Mouse (Mus musculus) mouse embryonic stem cell (cell line): ENCODE data around the gene Ckap5.

Source experiments
- in situ Hi-C, 2 experiments: fragments of 300-500 bp; cut with MboI; formaldehyde crosslinking; loops; 1 replicate in 1 of 2; 3 replicates in 1 of 2; pipeline ENCODE4 v1.14.3; 2019 to 2020; ENCODE audit warnings: low sequenced_read_pairs in 2 of 2, low pct_unique_long_range_greater_than_20kb in 1 of 2, mixed read lengths in 1 of 2; ENCODE audit not compliant: unreplicated experiment in 1 of 2

Gene Ckap5

DNA sequence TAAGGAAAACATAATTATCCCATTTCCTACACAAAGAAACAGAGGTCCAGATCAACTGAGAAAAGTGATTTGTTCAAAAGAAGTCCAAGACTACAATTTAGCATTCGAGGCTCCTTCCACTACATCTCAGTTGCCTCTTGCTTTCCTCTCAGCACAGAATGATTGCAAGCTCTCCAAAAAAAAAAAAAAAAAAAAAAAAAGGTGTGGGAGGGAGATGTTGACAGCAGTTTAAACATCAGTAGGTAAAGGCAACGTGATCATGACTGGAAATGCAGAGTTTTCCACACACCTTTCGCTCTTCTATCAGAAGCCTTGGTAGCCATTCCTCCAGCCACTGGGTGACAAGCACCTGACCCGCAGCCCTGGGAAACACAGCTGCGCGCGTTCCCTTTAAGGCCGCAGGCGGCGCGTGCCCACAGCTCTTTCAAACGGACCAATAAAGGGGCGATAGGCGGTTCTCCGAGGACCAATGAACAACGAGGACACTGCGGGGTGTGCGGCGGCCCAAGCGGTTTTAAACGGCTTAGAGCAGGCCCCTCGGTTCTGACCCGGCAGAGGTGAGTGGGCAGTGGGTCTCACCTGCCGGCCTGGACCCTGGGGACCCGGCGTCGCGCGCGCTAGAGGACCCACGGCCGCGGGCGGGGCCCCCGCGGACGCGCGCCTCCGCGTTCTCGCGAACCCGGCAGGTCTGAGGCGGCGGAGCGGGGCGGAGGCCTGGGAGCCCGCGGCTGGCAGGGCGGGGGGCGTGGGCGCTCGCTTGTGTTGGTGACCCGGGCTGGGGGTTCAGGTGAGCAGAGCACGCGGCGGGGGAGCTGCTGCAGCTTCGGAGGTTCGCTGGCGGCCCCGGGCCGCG is at the start of gene Ckap5:
Gene Ckap5, plus strand, starts transcription at position 469 of the 853 bp plus-strand sequence.
- in situ Hi-C loops = no loop called here

DNA sequence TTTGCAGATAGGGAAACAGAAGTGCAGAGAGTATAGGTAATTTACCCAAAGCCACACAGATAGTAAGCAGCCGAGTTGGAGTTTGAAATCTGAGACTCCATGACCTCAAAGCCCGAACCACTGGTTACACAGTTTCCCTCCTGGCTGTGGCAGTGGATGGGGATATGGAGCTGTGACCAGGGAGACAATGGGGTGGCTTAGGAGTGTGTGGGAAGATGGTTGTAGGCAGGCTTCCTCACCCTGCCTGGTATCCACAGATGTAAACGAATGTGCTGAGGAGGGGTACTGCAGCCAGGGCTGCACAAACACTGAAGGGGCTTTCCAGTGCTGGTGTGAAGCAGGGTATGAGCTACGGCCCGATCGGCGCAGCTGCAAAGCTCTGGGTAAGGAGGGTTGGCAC is 49.7 kb upstream of the Ckap5 start:
- in situ Hi-C loops = loop anchor here in 1 of 2 experiments (25.0 kb wide), 1 partner anchor 365 kb away; the partner anchor contains the start of gene Mybpc3

DNA sequence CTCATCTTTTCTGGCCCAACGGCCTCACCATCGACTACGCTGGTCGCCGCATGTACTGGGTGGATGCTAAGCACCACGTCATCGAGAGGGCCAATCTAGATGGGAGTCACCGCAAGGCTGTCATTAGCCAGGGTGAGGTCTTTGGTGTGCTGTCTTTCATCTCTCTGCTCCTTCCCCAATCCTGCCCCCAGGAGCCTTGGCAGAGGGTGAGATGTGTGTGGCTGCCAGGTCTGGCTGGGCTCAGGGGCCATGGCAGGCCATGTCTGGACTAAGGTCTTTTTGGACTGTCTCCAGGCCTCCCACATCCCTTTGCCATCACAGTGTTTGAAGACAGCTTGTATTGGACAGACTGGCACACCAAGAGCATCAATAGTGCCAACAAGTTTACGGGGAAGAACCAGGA is 46.2 kb upstream of the Ckap5 start:
- in situ Hi-C loops = loop anchor here (5.0 to 25.0 kb wide), 4 partner anchors 188 to 368 kb away; partner anchors contain the start of gene Mybpc3 (in 2 of the 2)

DNA sequence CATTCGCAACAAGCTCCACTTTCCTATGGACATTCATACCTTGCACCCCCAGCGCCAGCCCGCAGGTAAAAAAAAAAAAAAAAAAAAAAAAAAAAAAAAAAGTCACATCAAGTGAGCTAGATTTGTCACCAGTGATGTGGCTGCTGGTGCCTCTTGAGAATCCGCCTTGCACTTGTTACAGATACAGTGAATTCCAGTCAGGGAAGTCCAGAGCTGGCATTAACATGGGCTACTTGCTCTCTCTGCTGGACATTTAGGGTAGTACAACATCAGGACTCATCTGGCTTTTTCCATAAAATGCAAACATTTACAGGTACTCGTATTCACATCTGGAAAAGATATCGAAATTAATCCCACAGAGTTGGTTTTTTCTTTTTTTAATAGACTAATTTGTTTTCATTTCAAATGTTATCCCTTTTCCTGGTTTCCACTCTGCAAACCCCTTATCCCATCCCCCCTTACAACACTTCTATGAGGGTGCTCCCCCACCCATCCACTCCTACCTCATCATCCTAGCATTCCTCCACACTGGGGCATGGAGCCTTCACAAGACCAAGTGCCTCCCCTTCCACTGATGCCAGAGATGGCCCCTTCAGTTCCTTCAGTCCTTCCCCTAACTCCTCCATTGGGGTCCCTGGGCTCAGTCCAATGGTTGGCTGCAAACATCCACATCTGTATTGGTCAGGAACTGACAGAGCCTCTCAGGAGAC is 45.6 kb upstream of the Ckap5 start:
- in situ Hi-C loops = loop anchor here (5.0 to 25.0 kb wide), 4 partner anchors 189 to 369 kb away; partner anchors contain the start of gene Mybpc3 (in 2 of the 2)

DNA sequence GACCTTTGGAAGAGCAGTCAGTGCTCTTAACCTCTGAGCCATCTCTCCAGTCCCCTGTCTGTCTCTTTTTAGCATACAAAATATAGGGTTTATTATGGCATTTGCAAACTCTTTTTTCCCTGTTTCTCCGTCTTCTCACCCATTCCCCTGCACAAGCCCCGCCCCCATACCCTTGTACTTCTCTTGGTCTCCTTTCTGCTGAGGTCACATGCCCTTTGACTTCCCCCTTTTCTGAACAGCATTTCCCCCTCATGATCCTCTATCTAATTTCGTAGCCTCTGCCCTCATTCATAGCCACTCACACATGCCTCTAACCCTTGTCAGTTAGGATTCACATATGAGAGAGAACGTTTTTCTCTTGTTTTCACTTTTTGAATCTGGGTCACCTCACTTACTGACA is 41.9 kb upstream of the Ckap5 start:
- in situ Hi-C loops = loop anchor here (5.0 to 25.0 kb wide), 4 partner anchors 192 to 372 kb away; partner anchors contain the start of gene Mybpc3 (in 2 of the 2)

DNA sequence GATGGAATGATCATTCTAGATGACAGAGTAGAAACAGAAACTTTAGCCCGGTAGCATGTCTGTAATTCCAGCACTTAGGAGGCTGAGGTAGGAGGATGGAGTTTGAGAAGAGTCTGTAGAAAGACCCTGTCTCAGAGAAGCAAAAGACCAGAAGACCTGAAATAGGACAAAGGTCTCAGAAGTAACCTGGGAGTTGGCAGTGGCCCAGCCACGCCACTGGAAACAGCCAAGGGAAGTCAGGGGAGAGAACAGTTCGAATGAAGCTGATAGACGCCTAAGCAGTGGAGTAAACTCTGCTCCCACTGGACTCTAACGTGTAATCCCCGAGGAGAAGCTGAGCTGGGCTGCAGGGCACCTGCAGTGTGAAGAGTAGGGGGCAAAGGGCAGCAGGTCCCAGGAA is 41.3 kb upstream of the Ckap5 start:
- in situ Hi-C loops = loop anchor here (10.0 to 25.0 kb wide), 2 partner anchors 370 to 373 kb away; partner anchors contain the start of gene Mybpc3 (in 2 of the 2)

DNA sequence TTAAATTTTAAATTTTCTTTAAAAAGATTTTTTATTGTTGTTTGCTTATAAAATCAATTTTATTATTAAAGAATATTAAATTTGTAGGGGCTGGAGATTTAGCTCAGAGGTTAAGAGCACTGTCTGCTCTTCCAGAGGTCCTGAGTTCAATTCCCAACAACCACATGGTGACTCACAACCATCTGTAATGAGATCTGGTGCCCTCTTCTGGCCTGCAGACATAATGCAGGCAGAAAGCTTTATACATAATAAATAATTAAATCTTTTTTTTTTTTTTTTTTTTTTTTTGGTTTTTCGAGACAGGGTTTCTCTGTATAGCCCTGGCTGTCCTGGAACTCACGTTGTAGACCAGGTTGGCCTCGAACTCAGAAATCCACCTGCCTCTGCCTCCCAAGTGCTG is 39.3 kb upstream of the Ckap5 start:
- in situ Hi-C loops = loop anchor here (10.0 to 25.0 kb wide), 2 partner anchors 372 to 375 kb away; partner anchors contain the start of gene Mybpc3 (in 2 of the 2)

DNA sequence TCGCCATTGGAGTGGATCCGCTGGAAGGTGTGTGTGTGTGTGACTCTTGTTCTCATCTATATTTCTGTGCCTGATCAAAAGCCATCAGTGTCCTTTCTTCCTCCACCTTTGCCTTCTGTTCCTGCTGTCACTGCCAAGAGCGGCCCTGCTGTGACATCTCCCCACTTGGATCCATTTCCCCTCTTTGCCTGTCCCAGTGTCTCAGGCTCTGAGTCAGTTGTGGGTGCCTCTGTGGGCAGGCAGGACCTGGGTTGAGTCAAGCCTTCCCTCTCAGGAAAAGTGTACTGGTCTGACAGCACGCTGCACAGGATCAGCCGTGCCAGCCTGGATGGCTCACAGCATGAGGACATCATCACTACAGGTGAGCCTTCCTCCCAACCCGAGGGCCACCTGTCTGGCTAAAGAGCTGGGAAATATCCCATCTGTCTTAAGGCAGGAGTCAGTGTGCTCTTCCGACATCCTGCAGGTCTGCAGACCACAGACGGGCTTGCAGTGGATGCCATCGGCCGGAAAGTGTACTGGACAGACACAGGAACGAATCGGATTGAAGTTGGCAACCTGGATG is 34.4 kb upstream of the Ckap5 start:
- in situ Hi-C loops = loop anchor here in 1 of 2 experiments (25.0 kb wide), 1 partner anchor 380 kb away; the partner anchor contains the start of gene Mybpc3

DNA sequence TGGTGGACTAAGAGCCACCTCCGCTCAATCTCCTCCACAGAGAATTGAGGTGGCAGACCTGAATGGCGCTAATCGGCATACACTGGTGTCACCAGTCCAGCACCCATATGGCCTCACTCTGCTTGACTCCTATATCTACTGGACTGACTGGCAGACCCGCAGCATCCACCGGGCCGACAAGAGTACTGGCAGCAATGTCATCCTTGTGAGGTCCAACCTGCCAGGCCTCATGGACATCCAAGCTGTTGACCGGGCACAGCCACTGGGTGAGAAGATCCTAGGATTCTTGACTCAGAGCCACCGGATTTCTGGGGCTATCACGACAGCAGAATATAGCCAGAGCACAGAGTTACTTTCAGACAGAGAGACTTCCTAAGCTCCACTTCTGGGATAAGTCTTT is 32.6 kb upstream of the Ckap5 start:
- in situ Hi-C loops = loop anchor here in 1 of 2 experiments (25.0 kb wide), 1 partner anchor 382 kb away; the partner anchor contains the start of gene Mybpc3

DNA sequence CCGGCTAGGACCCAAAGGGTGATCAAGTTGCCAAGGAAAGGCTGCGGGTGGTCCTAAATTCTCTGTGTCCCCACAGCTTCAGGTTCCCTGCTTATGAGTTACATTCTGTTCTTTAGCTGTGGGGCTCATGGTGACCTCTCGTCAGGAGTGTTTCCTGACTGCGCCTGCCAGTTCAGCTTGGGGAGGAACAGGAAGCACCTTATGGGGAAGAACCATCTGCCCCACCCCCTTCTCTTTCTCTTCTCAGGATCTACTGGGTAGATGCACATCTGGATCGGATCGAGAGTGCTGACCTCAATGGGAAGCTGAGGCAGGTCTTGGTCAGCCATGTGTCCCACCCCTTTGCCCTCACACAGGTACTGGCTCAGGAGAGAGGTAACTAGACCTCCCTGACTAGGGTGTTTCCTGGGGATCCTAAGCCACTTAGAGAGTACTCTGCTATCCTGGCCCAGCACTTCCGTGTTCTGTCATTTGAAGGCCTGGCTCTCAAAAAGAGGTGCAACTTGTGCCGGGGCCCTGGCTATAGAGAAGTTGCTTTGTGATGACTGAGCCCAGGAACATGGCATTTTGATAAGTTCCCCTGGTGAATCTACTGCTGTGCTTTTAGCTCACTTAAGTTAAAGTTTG is 28.4 kb upstream of the Ckap5 start:
- in situ Hi-C loops = loop anchor here in 1 of 2 experiments (25.0 kb wide), 1 partner anchor 386 kb away; the partner anchor contains the start of gene Mybpc3

DNA sequence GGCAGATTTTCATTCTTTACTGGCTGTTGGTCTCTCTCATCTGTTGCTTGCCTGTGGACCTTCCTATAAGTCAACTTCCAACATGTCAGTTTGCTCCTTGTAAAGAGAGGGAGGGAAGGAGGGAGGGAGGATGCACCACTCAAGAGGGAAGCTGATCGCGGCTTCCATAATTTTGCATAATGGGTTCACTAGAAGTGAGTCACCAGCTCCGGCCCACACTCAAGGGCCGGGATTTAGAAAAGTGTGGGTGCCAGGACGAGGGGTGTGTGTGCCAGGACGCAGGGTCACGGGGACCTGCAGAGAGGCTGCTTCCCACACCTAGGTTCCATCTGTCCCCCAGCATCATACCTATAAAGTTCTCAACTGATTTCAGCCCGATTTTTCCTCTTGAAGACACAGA is 18.5 kb upstream of the Ckap5 start:
- in situ Hi-C loops = no loop called here

DNA sequence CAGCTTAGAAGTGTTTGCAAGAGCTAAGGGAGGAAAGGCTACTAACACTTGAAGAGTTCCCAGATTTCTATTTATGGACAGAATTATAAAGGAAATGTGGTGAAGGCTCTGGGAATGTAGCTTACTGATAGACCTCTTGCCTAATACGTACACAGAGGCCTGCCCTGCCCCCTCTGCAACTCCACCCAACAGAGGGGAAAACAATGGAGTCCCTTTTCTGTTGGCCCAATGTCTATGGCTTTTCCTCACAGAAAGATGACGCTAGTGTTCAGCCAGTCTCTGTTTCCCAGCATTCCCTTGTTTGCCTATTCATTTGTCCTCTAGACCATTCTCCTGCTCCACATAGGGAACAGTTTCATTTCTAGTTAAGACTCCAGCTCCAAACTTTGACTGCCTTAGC is 9.4 kb upstream of the Ckap5 start:
- in situ Hi-C loops = no loop called here

DNA sequence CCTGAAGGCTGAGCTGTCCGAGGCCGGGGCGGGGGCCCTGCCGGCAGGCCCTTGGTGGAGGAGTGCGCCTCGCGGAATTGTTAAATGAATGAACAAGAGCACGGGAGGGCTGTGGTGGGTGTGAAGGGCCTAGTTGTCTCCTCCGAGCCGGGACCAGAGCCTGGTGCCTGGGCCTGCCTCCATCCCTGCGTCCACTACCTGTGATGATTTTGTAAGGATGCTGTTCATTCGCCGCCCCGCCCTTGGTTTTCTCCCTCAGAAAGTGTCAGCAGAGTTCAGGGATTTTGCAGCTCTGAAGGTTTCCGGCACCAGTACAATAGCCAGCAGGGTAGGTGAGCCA is 555 bp downstream of the Ckap5 start:
- in situ Hi-C loops = no loop called here

DNA sequence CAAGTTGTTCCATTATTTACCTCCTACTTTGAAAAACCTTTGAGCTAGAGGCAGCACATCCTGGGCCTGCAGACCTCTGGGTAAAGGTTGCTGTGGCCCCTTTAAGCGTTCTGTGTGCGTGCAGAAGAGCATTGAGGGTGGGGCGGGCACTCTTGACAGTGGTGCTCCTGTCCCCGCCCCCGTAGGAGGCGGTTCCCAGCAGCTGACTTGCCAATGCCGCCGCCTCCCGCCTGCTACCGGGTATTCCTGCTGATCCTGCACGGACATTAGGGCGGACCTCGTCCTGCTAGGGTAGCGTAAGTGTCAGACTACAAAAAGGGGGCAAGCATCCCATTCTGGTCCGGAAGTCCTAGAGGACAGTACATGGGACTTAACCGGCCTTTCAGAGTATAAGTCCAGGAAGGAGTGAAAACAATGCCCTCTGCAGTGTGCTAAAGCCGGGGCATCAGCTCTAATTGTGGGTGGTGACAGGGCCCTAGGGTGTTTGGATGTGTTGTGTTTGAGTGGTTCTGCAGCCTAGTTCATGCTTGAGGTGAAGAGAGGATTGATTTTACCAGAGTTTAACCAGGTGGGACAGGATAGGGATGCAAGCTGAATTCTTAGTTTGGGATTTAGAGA is 11.1 kb downstream of the Ckap5 start:
- in situ Hi-C loops = no loop called here

DNA sequence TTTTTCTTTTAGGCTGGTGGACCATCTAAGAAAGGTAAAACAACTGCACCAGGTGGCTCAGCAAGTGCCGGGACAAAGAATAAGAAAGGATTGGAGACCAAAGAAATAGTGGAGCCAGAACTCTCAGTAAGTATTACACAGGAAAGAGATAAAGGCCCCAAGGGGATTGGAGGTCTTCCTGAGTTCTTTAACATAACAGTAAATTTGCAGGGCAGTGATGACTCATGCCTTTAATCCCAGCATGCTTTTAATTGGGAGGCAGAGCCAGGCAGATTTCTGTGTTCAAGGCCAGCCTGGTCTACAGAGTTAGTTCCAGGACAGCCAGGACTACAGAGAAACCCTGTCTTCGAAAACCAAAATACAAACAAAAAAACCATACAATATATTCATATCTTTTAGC is 41.6 kb downstream of the Ckap5 start:
- in situ Hi-C loops = loop anchor here in 1 of 2 experiments (25.0 kb wide), 1 partner anchor 806 kb away; no protein-coding TSS in a partner anchor

DNA sequence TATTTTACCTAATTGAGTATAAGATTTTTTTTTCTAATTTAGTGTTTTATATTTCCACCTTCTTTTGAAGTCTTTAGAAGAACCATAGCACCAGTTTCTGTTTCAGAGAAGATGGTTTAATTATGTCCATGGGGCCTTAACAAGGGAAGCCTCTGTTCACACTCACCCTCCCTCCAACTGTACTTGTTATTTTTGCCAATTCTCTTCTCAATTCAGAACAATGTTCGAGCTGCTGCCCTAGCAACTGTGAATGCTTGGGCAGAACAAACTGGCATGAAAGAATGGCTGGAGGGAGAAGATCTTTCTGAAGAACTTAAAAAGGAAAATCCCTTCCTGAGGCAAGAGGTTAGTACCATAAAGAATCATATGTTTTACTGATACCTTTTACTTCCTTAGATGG is 54.3 kb downstream of the Ckap5 start:
- in situ Hi-C loops = loop anchor here (25.0 kb wide), 1 partner anchor 869 kb away; no protein-coding TSS in a partner anchor

DNA sequence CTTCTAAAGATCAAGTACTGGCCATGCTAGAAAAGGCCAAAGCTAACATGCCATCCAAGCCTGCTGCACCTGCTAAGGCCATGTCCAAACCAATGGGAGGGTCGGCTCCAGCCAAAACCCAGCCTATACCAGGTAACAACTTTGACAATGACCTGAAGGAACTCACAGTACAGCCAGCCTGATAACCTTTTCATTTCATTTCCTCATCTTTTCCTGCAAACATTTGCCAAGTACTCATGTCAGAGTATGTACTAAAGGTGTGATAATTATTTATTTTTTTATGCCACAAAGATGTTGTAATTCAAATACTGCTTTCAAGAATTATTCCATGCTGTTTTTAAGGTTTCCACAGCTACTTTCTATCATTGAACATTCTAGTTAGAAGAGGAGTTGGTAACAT is 59.7 kb downstream of the Ckap5 start:
- in situ Hi-C loops = loop anchor here (25.0 kb wide), 1 partner anchor 874 kb away; no protein-coding TSS in a partner anchor

DNA sequence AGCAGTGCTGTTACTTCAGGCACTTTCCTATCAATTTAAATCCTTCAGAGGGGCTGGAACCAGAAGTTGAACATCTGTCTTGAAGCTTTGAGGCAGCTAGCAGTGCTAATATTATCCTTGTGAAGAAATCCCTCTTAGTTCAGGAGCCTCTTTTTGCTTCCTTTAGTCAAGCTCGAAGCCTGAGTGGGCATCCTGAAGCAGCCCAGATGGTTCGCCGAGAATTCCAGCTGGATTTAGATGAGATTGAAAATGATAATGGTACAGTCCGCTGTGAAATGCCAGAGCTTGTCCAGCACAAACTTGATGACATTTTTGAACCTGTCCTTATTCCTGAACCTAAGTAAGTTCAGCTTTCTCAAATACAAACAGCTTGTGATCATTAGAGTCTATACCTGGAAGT is 73.9 kb downstream of the Ckap5 start:
- in situ Hi-C loops = no loop called here
